Mouse (Mus musculus) spleen, postnatal 10 days (tissue): ENCODE data around the gene Adamts20.
A peak's percentile ranks its signal among the peaks of the same experiment; 100 is the strongest.
"Not testable (repeated sequence)": the region's sequence is repeated elsewhere in the genome, so short reads cannot be mapped to it uniquely, and the experiment has no call there.

Experiments used
- DNase-seq, 2 experiments: peaks; one replicate each; pipeline ENCODE4 v3.0.0; 2021 to 2022; ENCODE audit warnings: low spot score in 2 of 2

Adamts20 gene

GRCm38 (mm10) chr15:94465318-94465717, at the start of gene Adamts20:
TSS of gene Adamts20 (minus strand) at chr15:94465418.
- no peak for DNase-seq

DNA sequence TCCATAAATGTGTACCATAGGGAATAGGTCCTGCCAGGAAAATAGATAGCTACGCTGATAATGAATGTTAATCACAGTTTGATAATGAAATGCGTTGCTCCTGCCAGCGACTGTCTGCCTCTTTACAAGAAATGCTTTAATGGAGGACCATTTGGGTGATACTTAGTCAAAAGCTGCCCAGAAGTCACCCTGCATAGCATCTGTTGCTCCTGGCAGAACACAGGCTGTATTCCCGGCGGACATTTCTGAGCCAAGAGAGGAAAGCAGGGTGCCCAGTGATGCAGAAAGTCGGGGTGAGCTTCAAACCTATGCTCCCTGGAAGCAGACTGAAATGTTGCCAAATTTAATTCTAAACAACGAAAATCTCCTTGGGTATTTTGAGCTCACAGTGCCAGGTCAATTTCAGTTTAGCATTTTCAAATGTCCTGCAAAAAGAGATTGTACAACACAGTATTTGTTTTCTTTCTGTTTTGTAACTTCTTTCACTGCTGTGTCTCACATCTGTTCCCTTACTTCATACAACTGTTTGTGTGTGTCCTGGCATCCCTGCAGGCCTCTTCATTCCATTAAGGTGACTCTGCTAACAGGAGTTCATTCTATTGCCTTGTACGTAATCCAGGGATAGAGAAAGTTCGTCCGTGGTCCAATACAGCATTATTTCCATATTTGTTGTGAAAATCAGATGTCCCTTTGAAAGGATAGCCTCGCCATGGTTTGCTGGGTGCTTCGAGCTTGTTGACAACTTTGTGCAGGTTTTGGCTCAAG, 38.4 kb upstream of the Adamts20 start:
- no peak for DNase-seq

- DNase-seq, result no peak
These were observed 34.0 kb upstream of the Adamts20 start for GRCm38 (mm10) chr15:94499260-94499659.

- DNase-seq, result no peak
These were observed 30.7 kb upstream of the Adamts20 start for GRCm38 (mm10) chr15:94495936-94496335.

GRCm38 (mm10) chr15:94494445-94494844, 29.2 kb upstream of the Adamts20 start:
- no peak for DNase-seq

GRCm38 (mm10) chr15:94489433-94489832, 24.2 kb upstream of the Adamts20 start:
- no peak for DNase-seq

GRCm38 (mm10) chr15:94488028-94488427, 22.8 kb upstream of the Adamts20 start:
- not testable (repeated sequence) for DNase-seq

DNA sequence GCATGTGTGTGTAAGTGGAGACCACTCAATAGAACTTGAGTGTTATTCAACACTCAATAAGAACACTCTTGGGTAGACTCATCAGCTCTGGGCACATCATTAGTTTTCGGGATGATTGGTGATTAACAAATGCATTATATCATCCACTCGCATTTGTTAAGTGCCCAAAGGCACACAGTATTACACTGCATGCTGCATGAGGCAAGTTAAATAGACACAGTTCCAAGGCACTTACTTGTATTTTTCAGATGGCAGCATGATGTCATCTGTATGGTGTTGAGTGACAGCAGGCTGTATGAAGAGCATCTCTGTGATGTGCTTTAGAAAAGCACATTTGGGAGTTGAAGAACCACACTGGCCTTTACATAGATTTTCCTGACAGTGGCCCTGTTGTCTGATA, 17.3 kb upstream of the Adamts20 start:
- no peak for DNase-seq

DNA sequence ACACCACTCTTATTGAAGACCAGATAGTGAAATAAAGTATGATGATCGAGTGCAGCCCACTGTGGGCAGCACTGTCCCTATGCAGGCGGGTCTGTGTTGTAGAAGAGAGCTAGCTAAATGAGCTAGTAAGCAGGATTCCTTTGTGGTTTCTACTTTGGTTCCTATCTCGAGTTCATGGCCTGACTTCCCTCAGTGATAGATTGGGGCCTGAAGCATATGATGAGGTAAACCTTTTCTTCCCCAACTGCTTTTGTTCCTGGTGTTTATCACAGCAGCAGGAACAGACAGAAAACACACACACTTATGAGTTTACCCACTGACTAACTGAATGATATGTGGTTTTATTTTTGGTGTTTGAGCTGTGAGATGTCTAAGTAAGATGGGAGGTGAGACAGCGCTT, 15.6 kb upstream of the Adamts20 start:
- no peak for DNase-seq

DNA sequence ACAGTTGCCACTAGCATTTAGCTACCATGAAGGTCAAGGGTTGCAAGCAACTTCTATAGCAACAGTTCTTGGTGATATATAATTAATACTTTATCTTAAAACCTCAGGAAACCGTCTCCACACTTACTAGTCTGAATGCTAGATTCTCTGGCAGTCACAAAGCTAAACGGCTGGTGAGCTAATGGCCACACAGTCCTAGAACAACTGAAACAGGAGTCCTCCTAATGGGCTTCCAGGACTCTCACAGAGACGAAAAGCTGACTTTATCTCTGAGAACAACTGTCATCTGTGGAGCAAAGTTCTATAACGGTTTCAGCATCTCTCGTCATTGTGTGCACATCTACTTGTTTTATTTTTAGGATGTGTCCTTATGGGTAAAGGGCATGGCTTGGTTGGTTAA, 15.0 kb upstream of the Adamts20 start:
- DNase-seq, result no peak

DNA sequence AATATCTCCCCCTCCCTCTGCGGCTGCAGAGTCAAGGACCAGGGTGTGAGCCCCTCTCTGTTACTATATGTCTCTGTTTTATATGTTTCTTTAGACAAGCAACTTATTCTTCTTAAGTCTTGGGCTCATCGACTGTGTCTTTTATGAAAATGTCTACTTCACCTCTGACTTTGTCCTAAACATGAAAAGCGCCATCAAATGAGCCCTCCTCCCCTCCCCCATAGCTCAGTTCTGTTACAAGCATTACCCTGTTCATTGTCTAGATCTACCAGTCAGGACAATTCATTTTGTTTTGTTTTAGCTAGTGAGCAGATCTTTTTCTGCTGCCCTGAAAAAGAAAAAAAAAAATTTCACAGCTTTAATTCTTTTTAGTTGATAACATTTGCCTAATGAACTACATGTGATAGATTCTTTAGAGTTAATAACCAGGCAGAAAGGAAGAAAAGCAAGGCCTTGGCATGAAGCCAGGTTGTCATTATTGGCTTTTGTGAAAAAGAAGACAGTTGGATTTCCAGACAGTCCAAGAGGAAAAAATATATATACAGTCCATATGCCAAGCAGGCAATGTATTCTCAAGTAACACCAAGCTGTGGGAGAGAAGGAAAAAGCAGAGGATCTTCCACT, 14.4 kb upstream of the Adamts20 start:
- no peak for DNase-seq

DNA sequence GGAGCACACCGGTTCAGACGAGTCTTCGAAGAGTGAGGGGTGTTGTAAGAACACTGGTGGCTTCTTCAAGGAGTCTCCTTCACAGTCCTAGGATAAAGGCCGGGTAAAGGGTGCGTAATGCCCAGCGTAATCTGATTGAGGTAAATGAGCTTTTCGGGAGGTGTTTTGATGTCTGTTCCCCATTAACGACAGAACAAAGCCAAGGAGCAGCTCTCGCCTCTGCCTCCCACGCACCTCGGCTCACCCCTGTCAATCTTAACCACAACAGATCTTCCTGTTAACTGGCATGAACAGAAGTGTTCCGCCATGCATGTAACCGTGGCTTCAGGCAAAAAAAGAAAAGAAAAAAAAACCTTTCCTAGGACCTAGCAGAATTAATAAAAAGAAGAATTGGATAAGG, 13.5 kb upstream of the Adamts20 start:
- peak; percentile 12 to 35 for DNase-seq

GRCm38 (mm10) chr15:94477287-94477686, 12.1 kb upstream of the Adamts20 start:
- DNase-seq, result no peak

DNA sequence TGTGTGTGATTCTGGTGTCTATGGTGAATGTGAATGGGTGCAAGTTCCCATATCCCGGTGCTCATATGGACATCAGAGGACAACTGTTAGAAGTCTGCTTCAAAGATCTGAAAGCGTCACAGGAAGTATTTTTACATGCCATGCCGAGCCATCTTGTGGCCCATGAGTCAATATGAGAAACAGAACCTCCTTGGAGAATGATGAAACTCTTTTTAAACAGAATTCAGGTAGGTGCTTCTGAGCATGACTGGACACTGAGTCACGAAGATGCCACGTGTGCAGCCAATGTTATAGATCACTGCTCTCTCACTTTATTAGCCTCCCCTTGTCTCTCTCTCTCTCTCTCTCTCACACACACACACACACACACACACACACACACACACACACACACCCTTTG, 10.8 kb upstream of the Adamts20 start:
- DNase-seq, result no peak

- no peak for DNase-seq
These were observed 5.1 kb upstream of the Adamts20 start for GRCm38 (mm10) chr15:94470361-94470760.

- no peak for DNase-seq
These were observed 337 bp downstream of the Adamts20 start for GRCm38 (mm10) chr15:94464881-94465280.

DNA sequence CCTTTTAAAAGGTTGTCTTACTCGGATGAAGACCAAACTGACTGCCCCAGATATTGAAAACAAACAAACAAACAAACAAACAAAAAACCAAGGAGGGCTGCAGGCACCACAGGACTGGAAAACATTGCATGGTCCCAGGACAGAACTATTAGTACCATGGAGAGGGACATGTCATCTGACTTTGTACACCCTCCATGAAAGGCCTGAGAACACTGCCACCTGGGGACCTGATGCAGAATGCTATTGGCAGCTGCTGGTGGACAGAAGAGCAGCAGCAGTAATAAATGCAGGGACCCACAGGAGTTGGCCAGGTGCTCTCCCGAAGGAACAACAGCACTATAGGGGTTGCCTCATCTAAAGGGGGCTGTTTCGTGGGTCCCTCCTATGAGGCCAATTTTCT, 2.0 kb downstream of the Adamts20 start:
- no peak for DNase-seq

GRCm38 (mm10) chr15:94462206-94462605, 3.0 kb downstream of the Adamts20 start:
- no peak for DNase-seq

GRCm38 (mm10) chr15:94461166-94461565, 4.1 kb downstream of the Adamts20 start:
- no peak for DNase-seq

- DNase-seq, result no peak
These were observed 7.4 kb downstream of the Adamts20 start for GRCm38 (mm10) chr15:94457636-94458390.

DNA sequence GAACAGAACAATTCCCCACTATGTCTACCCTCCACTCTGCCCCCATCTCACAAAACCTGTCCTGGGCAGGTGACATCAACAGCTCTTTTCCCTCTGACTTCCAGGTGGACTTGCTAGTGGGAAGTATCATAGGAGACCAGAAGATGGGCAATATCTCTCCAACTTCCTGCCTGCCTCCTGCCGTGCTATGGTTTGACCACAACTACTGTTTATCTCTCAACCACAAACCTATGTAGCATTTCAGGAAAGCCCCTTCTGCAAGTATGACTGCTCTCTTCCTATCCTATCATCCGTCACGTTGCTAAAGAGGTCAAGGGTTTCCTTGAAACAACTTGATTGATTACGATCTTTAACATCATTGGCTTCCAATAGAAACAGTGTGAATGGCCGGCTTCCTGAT, 12.4 kb downstream of the Adamts20 start:
- DNase-seq, result no peak

GRCm38 (mm10) chr15:94451600-94451999, 13.6 kb downstream of the Adamts20 start:
- no peak for DNase-seq
